Comparison of ENCODE assay signal across 8 mouse cellular contexts in genomic region chr11:98789824-98790223, GRCm38 (mm10). TPM values are rescaled to one million over a fixed set of nuclear protein-coding genes. Genes with fewer than 3 reads are reported as not detected.
DNase-seq lines count a peak whose midpoint lies in the region; ATAC-seq and TF ChIP-seq lines count a peak whose summit lies in the region.

No protein-coding gene starts in this region.

- no peak for TF ChIP-seq RAD21 in CH12.LX (IDR thresholded peaks at IDR 0.05; ENCODE audit: low read depth, low read length)

- no peak for TF ChIP-seq POLR2A in CH12.LX (IDR thresholded peaks at IDR 0.05; ENCODE audit: low read depth, low read length)

- no peak for TF ChIP-seq CTCF in gastrocnemius, adult 2 months (IDR thresholded peaks at IDR 0.05)
- no peak for TF ChIP-seq CTCF in CH12.LX (conservative IDR thresholded peaks at IDR 0.05 in 1 of 2, IDR thresholded peaks at IDR 0.05 in 1 of 2; ENCODE audit: low read depth in 2 of 2, low read length in 2 of 2)

- peaks cover 2 to 66% of the 10 kb centered on the region in 2 experiments for H3K4me1 ChIP-seq in CH12.LX (ENCODE audit: control insufficient read depth in 1 of 2, insufficient read depth in 2 of 2)
- peaks cover 15% of the 10 kb centered on the region for H3K4me1 ChIP-seq in hindbrain, embryonic 11.5 days (replicated peaks; ENCODE audit: control insufficient read depth, insufficient read depth, low read length)

- dilution Hi-C loops in CH12.LX (cut with MboI; ENCODE audit: extremely low pct_ligation_motif_present, extremely low pct_unique_long_range_greater_than_20kb, low sequenced_read_pairs): no loop called here

- peaks cover 6% of the 10 kb centered on the region for H3K27me3 ChIP-seq in CH12.LX (replicated peaks)
- H3K27me3 ChIP-seq in hindbrain, embryonic 11.5 days (ENCODE audit: control insufficient read depth, insufficient read depth, low read length): no peaks in the 10 kb centered on the region

- peak overlapping the region; percentile 100 for H3K27ac ChIP-seq in gastrocnemius, adult 2 months
- H3K27ac ChIP-seq in CH12.LX (ENCODE audit: insufficient read depth, low read depth) (no peak overlapping the region), macrophage (peak overlapping the region; percentile 49; the same call in 1 of the 2 replicates)
- H3K27ac ChIP-seq in hindbrain, embryonic 11.5 days (ENCODE audit: low read depth, low read length): no peak overlapping the region

- peak overlapping the region; percentile 81 for H3K9ac ChIP-seq in CH12.LX (ENCODE audit: insufficient read depth, low read depth)
- no peak overlapping the region for H3K9ac ChIP-seq in hindbrain, embryonic 11.5 days (ENCODE audit: low read depth, low read length)

- H3K4me3 ChIP-seq in gastrocnemius, adult 2 months: peak overlapping the region; percentile 83
- H3K4me3 ChIP-seq in CH12.LX (replicated peaks in 1 of 3; ENCODE audit: low read depth in 2 of 3, low read length in 2 of 3, poor library complexity in 1 of 3) (peak overlapping the region in 2 of 3 experiments; percentile 66 to 78), macrophage (ENCODE audit: inconsistent target) (peak overlapping the region; percentile 56)
- peak overlapping the region; percentile 41; the same call in 1 of the 2 replicates for H3K4me3 ChIP-seq in hindbrain, embryonic 11.5 days (ENCODE audit: low read depth, low read length)

- WGBS in hindbrain, embryonic 11.5 days: 38% methylated on average over 5 of the region's 5 CpGs
- WGBS in macrophage (ENCODE audit: missing documents): 22% methylated on average over 5 of the region's 5 CpGs

- no peak for TF ChIP-seq EP300 in CH12.LX (IDR thresholded peaks at IDR 0.05; ENCODE audit: low read length)

- no peak for ATAC-seq in hindbrain, embryonic 11.5 days (ENCODE audit: low FRiP score)
- ATAC-seq in monocyte, adult 5-6 weeks (replicated peaks; ENCODE audit: insufficient number of reproducible peaks, low FRiP score, low TSS enrichment, poor library complexity, severe bottlenecking): no peak

- in situ Hi-C loops in CH12.LX (cut with MboI; ENCODE audit: low pct_ligation_motif_present, low pct_unique_long_range_greater_than_20kb, low sequenced_read_pairs): loop anchor here (5.0 to 10.0 kb wide), 3 partner anchors 37 to 93 kb away; partner anchors contain the start of gene Med24

- H3K9me3 ChIP-seq in CH12.LX (replicated peaks; ENCODE audit: low read length): no peaks in the 10 kb centered on the region
- H3K9me3 ChIP-seq in hindbrain, embryonic 11.5 days (ENCODE audit: control insufficient read depth, low read length): no peaks in the 10 kb centered on the region

- DNase-seq in gastrocnemius, adult 2 months: no peak
- DNase-seq in gastrocnemius, postnatal 36 days: no peak
- DNase-seq in CH12.LX (ENCODE audit: extremely low read depth): no peak
- DNase-seq in hindbrain, embryonic 11.5 days (ENCODE audit: low spot score): no peak
- no peak for DNase-seq in layer of hippocampus, postnatal 25 days (ENCODE audit: extremely low spot score in 1 of 2, low spot score in 1 of 2)
- no peak for DNase-seq in right cerebral cortex, postnatal 4 days

- intact Hi-C loops in gastrocnemius, adult 2 months (cut with DNase I): loop anchor here (2.0 kb wide), 1 partner anchor 39 kb away; no protein-coding TSS in a partner anchor
- intact Hi-C loops in gastrocnemius, postnatal 36 days (cut with DNase I): loop anchor here (2.0 to 5.0 kb wide), 4 partner anchors 39 to 117 kb away; partner anchors contain the start of genes Cdc6 and Thra

- H3K79me2 ChIP-seq in CH12.LX (replicated peaks; ENCODE audit: control insufficient read depth, extremely low read depth, insufficient read depth, poor library complexity, severe bottlenecking): 0 out of 2 replicates have a peak, but pooled peaks cover 3% of the 10 kb centered on the region
- no peaks in the 10 kb centered on the region for H3K79me2 ChIP-seq in macrophage (ENCODE audit: inconsistent target)

- H3K36me3 ChIP-seq in CH12.LX (replicated peaks in 1 of 2; ENCODE audit: control insufficient read depth in 1 of 2, insufficient read depth in 1 of 2, low read length in 1 of 2) (peaks cover 0 to 2% of the 10 kb centered on the region in 2 experiments), macrophage (ENCODE audit: inconsistent target) (no peaks in the 10 kb centered on the region)
- no peaks in the 10 kb centered on the region for H3K36me3 ChIP-seq in hindbrain, embryonic 11.5 days (ENCODE audit: control insufficient read depth, insufficient read depth, low read length)

- H3K4me2 ChIP-seq in CH12.LX (ENCODE audit: insufficient read depth, low read depth, poor library complexity, severe bottlenecking): peak overlapping the region; percentile 94
- peak overlapping the region; percentile 93; the same call in 1 of the 2 replicates for H3K4me2 ChIP-seq in hindbrain, embryonic 11.5 days (replicated peaks; ENCODE audit: low read depth, low read length)

RNA-seq across cellular contexts. Expression of gene Msl1, which starts 5.5 kb away (rescaled TPM):
- total RNA-seq in gastrocnemius, adult 2 months (2021): 10 to 100 TPM; 51.8 to 69.4 TPM
- total RNA-seq in gastrocnemius, postnatal 36 days (2021): 10 to 100 TPM; 49.0 to 51.4 TPM
- total RNA-seq in CH12.LX (2012; rRNA removed): 27.3 and 30.7 TPM in 2 replicates
- 25.9 and 26.4 TPM in 2 replicates for total RNA-seq in CH12.LX (2014; rRNA removed)
- 57.1 and 58.1 TPM in 2 replicates for polyA plus RNA-seq in CH12.LX (2012; ENCODE audit: insufficient read length, low read depth)
- 25.0 and 28.0 TPM in 2 replicates for polyA plus RNA-seq in hindbrain, embryonic 11.5 days (2014; fragmentation: Nextera tagmentation; extraction: Ambion mirVana)
- 100 to 1,000 TPM in 4 of 26 experiments, 10 to 100 TPM in 22; 26.6 to 124 (median 61.3) TPM for total RNA-seq in macrophage (2018; cell fraction: chromatin; rRNA removed)
- total RNA-seq in macrophage (2018; cell fraction: cytosol; rRNA removed): 10 to 100 TPM; 35.5 to 64.0 (median 51.6) TPM
- total RNA-seq in macrophage (2018; cell fraction: nucleus; rRNA removed): 100 to 1,000 TPM in 7 of 26 experiments, 10 to 100 TPM in 19; 40.3 to 121 (median 76.1) TPM
- 40.0 to 80.9 TPM (median 44.0 TPM) in 3 replicates for polyA plus RNA-seq in macrophage (2018)
- total RNA-seq in layer of hippocampus, postnatal 25 days (2021): 100 to 1,000 TPM; 170 to 176 TPM
- 108 to 125 TPM (median 112 TPM) in 3 replicates for total RNA-seq in monocyte, adult 5-6 weeks (2017)

RNA-seq across cellular contexts. Expression of gene Nr1d1, which starts 14.7 kb away (rescaled TPM):
- total RNA-seq in gastrocnemius, adult 2 months (2021): 100 to 1,000 TPM in 1 of 2 experiments, 10 to 100 TPM in 1; 56.3 to 152 TPM
- total RNA-seq in gastrocnemius, postnatal 36 days (2021): 100 to 1,000 TPM in 1 of 2 experiments, 10 to 100 TPM in 1; 86.6 to 139 TPM
- total RNA-seq in CH12.LX (2012; rRNA removed): 0.21 and 0.25 TPM in 2 replicates
- 0.17 and 0.39 TPM in 2 replicates for total RNA-seq in CH12.LX (2014; rRNA removed)
- 0.95 and 1.4 TPM in 2 replicates for polyA plus RNA-seq in CH12.LX (2012; ENCODE audit: insufficient read length, low read depth)
- 0.92 and 1.4 TPM in 2 replicates for polyA plus RNA-seq in hindbrain, embryonic 11.5 days (2014; fragmentation: Nextera tagmentation; extraction: Ambion mirVana)
- total RNA-seq in macrophage (2018; cell fraction: chromatin; rRNA removed): 10 to 100 TPM in 3 of 26 experiments, 1 to 10 TPM in 19, under 1 TPM in 2, not detected in 2; 0.22 to 19.5 (median 1.8) TPM
- 10 to 100 TPM in 3 of 26 experiments, 1 to 10 TPM in 22, under 1 TPM in 1; 0.80 to 16.2 (median 2.0) TPM for total RNA-seq in macrophage (2018; cell fraction: cytosol; rRNA removed)
- 10 to 100 TPM in 6 of 26 experiments, 1 to 10 TPM in 14, under 1 TPM in 6; 0.30 to 28.5 (median 1.6) TPM for total RNA-seq in macrophage (2018; cell fraction: nucleus; rRNA removed)
- polyA plus RNA-seq in macrophage (2018): 3.0 to 7.6 TPM (median 4.9 TPM) in 3 replicates
- 10 to 100 TPM; 78.1 to 92.2 TPM for total RNA-seq in layer of hippocampus, postnatal 25 days (2021)
- 0.68 to 4.7 TPM (median 1.9 TPM) in 3 replicates for total RNA-seq in monocyte, adult 5-6 weeks (2017)

RNA-seq across cellular contexts. Expression of gene Casc3, which starts 14.9 kb away (rescaled TPM):
- total RNA-seq in gastrocnemius, adult 2 months (2021): 10 to 100 TPM; 17.4 to 21.9 TPM
- 10 to 100 TPM; 14.2 to 21.4 TPM for total RNA-seq in gastrocnemius, postnatal 36 days (2021)
- total RNA-seq in CH12.LX (2012; rRNA removed) (16.7 and 18.3 TPM in 2 replicates), CH12.LX (2014; rRNA removed) (14.4 and 14.7 TPM in 2 replicates)
- polyA plus RNA-seq in CH12.LX (2012; ENCODE audit: insufficient read length, low read depth) (71.7 and 93.0 TPM in 2 replicates), macrophage (2018) (21.2 to 29.9 TPM (median 22.1 TPM) in 3 replicates)
- 44.6 and 49.6 TPM in 2 replicates for polyA plus RNA-seq in hindbrain, embryonic 11.5 days (2014; fragmentation: Nextera tagmentation; extraction: Ambion mirVana)
- 100 to 1,000 TPM in 5 of 26 experiments, 10 to 100 TPM in 21; 26.5 to 137 (median 57.5) TPM for total RNA-seq in macrophage (2018; cell fraction: chromatin; rRNA removed)
- total RNA-seq in macrophage (2018; cell fraction: cytosol; rRNA removed): 10 to 100 TPM; 21.0 to 40.3 (median 26.0) TPM
- 10 to 100 TPM; 28.9 to 86.2 (median 50.2) TPM for total RNA-seq in macrophage (2018; cell fraction: nucleus; rRNA removed)
- 10 to 100 TPM; 53.3 to 60.6 TPM for total RNA-seq in layer of hippocampus, postnatal 25 days (2021)
- 47.5 to 51.5 TPM (median 49.5 TPM) in 3 replicates for total RNA-seq in monocyte, adult 5-6 weeks (2017)

RNA-seq across cellular contexts. Expression of gene Rapgefl1, which starts 46.8 kb away (rescaled TPM):
- under 1 TPM; 0.22 to 0.26 TPM for total RNA-seq in gastrocnemius, adult 2 months (2021)
- under 1 TPM; 0.12 to 0.15 TPM for total RNA-seq in gastrocnemius, postnatal 36 days (2021)
- total RNA-seq in CH12.LX (2012; rRNA removed) (0.04 and 0.08 TPM in 2 replicates), CH12.LX (2014; rRNA removed) (0.11 TPM in 1 of 2 replicates, not detected in the other)
- polyA plus RNA-seq in CH12.LX (2012; ENCODE audit: insufficient read length, low read depth) (0.25 and 0.29 TPM in 2 replicates), macrophage (2018) (0.23 to 0.34 TPM (median 0.31 TPM) in 3 replicates)
- polyA plus RNA-seq in hindbrain, embryonic 11.5 days (2014; fragmentation: Nextera tagmentation; extraction: Ambion mirVana): 2.0 and 2.2 TPM in 2 replicates
- total RNA-seq in macrophage (2018; cell fraction: chromatin; rRNA removed): 1 to 10 TPM in 7 of 26 experiments, under 1 TPM in 14, not detected in 5; 0.20 to 4.3 (median 0.79) TPM
- total RNA-seq in macrophage (2018; cell fraction: cytosol; rRNA removed): under 1 TPM; 0.03 to 0.42 (median 0.21) TPM
- total RNA-seq in macrophage (2018; cell fraction: nucleus; rRNA removed): 1 to 10 TPM in 2 of 26 experiments, under 1 TPM in 18, not detected in 6; 0.23 to 1.8 (median 0.70) TPM
- total RNA-seq in layer of hippocampus, postnatal 25 days (2021): 100 to 1,000 TPM; 185 to 222 TPM
- not detected in 3 replicates for total RNA-seq in monocyte, adult 5-6 weeks (2017)

RNA-seq across cellular contexts. Expression of gene Thra, which starts 49.4 kb away (rescaled TPM):
- total RNA-seq in gastrocnemius, adult 2 months (2021): 10 to 100 TPM; 78.8 to 96.8 TPM
- 10 to 100 TPM; 72.6 to 75.7 TPM for total RNA-seq in gastrocnemius, postnatal 36 days (2021)
- total RNA-seq in CH12.LX (2012; rRNA removed) (2.5 and 3.9 TPM in 2 replicates), CH12.LX (2014; rRNA removed) (0.81 and 1.1 TPM in 2 replicates)
- polyA plus RNA-seq in CH12.LX (2012; ENCODE audit: insufficient read length, low read depth) (3.8 and 4.3 TPM in 2 replicates), macrophage (2018) (8.2 to 12.1 TPM (median 9.8 TPM) in 3 replicates)
- 34.7 and 41.4 TPM in 2 replicates for polyA plus RNA-seq in hindbrain, embryonic 11.5 days (2014; fragmentation: Nextera tagmentation; extraction: Ambion mirVana)
- 10 to 100 TPM in 20 of 26 experiments, 1 to 10 TPM in 6; 3.6 to 48.8 (median 15.3) TPM for total RNA-seq in macrophage (2018; cell fraction: chromatin; rRNA removed)
- total RNA-seq in macrophage (2018; cell fraction: cytosol; rRNA removed): 10 to 100 TPM in 17 of 26 experiments, 1 to 10 TPM in 9; 6.7 to 18.6 (median 11.3) TPM
- 10 to 100 TPM in 12 of 26 experiments, 1 to 10 TPM in 14; 4.3 to 29.5 (median 9.6) TPM for total RNA-seq in macrophage (2018; cell fraction: nucleus; rRNA removed)
- 1,000 to 10,000 TPM; 1,027 to 1,094 TPM for total RNA-seq in layer of hippocampus, postnatal 25 days (2021)
- 3.4 to 5.4 TPM (median 4.3 TPM) in 3 replicates for total RNA-seq in monocyte, adult 5-6 weeks (2017)

Comparison
In these comparisons a context has a peak if more than half of its experiments do, and no peak if none do; other contexts are left out.
1. H3K27ac ChIP-seq: peak in gastrocnemius, adult 2 months (single experiment) and macrophage (single experiment); none in CH12.LX (single experiment) and hindbrain, embryonic 11.5 days (single experiment).
2. RNA of gene Nr1d1, which starts 14.7 kb away (total RNA-seq): 56.3 to 152 TPM in gastrocnemius, adult 2 months, 86.6 to 139 TPM in gastrocnemius, postnatal 36 days and 78.1 to 92.2 TPM in layer of hippocampus, postnatal 25 days; 0.68 to 4.7 TPM in monocyte, adult 5-6 weeks and 0.17 to 0.39 TPM in CH12.LX; every median in the first group is over 10 times any median in the second.
3. Peak in every context shown above with its lines, with median percentiles within 50 percentile points of each other: H3K4me3 ChIP-seq.